Mouse (Mus musculus): ENCODE measurements at regions not wholly inside any gene's neighbourhood (a gene's known extent, or its start where the extent isn't known, plus 50 kb on each side); places are given as distances from the start of the nearest gene placed in this dataset.

DNA sequence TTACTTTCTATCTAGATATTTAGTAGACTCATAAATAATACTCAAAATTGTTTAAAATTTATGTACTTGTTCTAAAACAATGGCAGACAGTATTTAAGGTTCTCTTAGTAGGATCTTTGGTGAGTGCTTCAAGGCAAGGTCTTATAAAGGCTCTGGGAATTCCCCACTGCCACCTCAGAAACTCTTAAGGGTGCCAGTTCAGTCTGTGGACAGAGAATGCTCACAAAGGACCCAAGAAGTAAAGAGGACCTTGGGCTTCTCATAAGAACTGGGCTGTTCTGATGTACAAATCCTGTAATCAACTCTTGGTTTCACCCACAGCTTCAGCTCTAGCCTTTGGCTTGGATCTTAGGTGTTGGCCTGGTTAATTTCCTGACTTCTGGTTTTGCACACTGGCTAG, 358.8 kb upstream of the Zeb2 start:
- no peak for TF ChIP-seq CTCF (IDR thresholded peaks at IDR 0.05; ENCODE audit: low read depth, low read length)
- TF ChIP-seq POLR2A (IDR thresholded peaks at IDR 0.05; ENCODE audit: borderline replicate concordance, low read depth, low read length) = no peak

Measured in bone marrow macrophage, adult 2 months (primary cell).